Mouse (Mus musculus): ENCODE data around the gene Urod.

- TF ChIP-seq CTCF (IDR thresholded peaks at IDR 0.05; ENCODE audit: low read depth) (no peak), EP300 (IDR thresholded peaks at IDR 0.05; ENCODE audit: low read depth) (no peak)
Measured at GRCm38 (mm10) chr4:117004649-117005048, 10.4 kb upstream of the Urod start.

Data from liver, embryonic 14.5 days (tissue).